Mouse (Mus musculus) olfactory bulb, adult 2 months (tissue): ENCODE measurements at regions not wholly inside any gene's neighbourhood (a gene's known extent, or its start where the extent isn't known, plus 50 kb on each side); places are given as distances from the start of the nearest gene placed in this dataset.

Experiments
- CTCF ChIP-seq: fragments of 200-500 bp; IDR thresholded peaks from 2 replicates; pipeline ENCODE4 v1.5.1; 2012; ENCODE audit warnings: low read depth, mild to moderate bottlenecking, low read length, moderate library complexity; ENCODE audit not compliant: insufficient read depth
- POLR2A ChIP-seq: fragments of 200-500 bp; IDR thresholded peaks from 2 replicates; pipeline ENCODE4 v1.6.1; 2012; ENCODE audit warnings: mild to moderate bottlenecking, low read depth, low read length, moderate library complexity; ENCODE audit not compliant: insufficient read depth

GRCm38 (mm10) chr15:25026786-25027461 lies 386.6 kb downstream of the Basp1 start:
- TF ChIP-seq CTCF (no peak), POLR2A (no peak)
